Mouse (Mus musculus) spleen, embryonic (tissue): ENCODE results near the gene Klf2.

Experiments
- CTCF ChIA-PET: fragments of 350-600 bp; sonication (Branson Sonifier 250); formaldehyde crosslinking; loops from one replicate; lab custom pipeline; 2022; lab: Charles Lee

The Klf2 gene

GRCm38 (mm10) chr8:72362754-72363153 is 43.9 kb downstream of the Klf2 start:
- CTCF ChIA-PET: interaction anchor here (0.7 to 1.6 kb wide), 2 partner anchors 16 to 102 kb away, joined by 3 to 5 read pairs; no protein-coding TSS in a partner anchor

- CTCF ChIA-PET: interaction anchor here (0.7 to 1.6 kb wide), 3 partner anchors 17 to 102 kb away, joined by 3 to 5 read pairs (median 3); no protein-coding TSS in a partner anchor
Observed at GRCm38 (mm10) chr8:72363457-72363856, 44.6 kb downstream of the Klf2 start.

- CTCF ChIA-PET: interaction anchor here (0.6 to 1.3 kb wide), 5 partner anchors 40 to 377 kb away, joined by 3 to 16 read pairs (median 3); partner anchors contain the start of gene Klf2
Observed at GRCm38 (mm10) chr8:72365016-72365415, 46.2 kb downstream of the Klf2 start.

GRCm38 (mm10) chr8:72365826-72366225 is 47.0 kb downstream of the Klf2 start:
- CTCF ChIA-PET: interaction anchor here (0.6 to 0.7 kb wide), 3 partner anchors 33 to 96 kb away, joined by 3 to 4 read pairs (median 3); no protein-coding TSS in a partner anchor

GRCm38 (mm10) chr8:72366435-72366834 is 47.6 kb downstream of the Klf2 start:
- CTCF ChIA-PET: no interaction called here
